In genomic region chr10:50199857-50200256, GRCm38 (mm10) we compare ENCODE assay signal across 12 mouse cellular contexts.
DNase-seq lines count a peak whose midpoint lies in the region; ATAC-seq and TF ChIP-seq lines count a peak whose summit lies in the region.
"Had no signal": no experiment of that assay in that cellular context is flagged by ENCODE, and none has a peak within 500 bp of the region (broad histone marks: within the 10 kb centered on the region; RNA-seq: fewer than 3 reads in every experiment).

No protein-coding gene starts in this region.

- H3K27ac ChIP-seq in CH12.LX (ENCODE audit: insufficient read depth, low read depth), result no peak overlapping the region
- no peak overlapping the region for H3K27ac ChIP-seq in cortical plate, adult 2 months (ENCODE audit: insufficient read depth, low read length)
- no peak overlapping the region for H3K27ac ChIP-seq in limb, embryonic 13.5 days
- H3K27ac ChIP-seq: gastrocnemius, adult 2 months; macrophage had no signal

- no peak overlapping the region for H3K4me2 ChIP-seq in CH12.LX (ENCODE audit: insufficient read depth, low read depth, poor library complexity, severe bottlenecking)
- no peak overlapping the region for H3K4me2 ChIP-seq in limb, embryonic 13.5 days (replicated peaks)

- no peaks in the 10 kb centered on the region for H3K36me3 ChIP-seq in CH12.LX (replicated peaks in 1 of 2; ENCODE audit: control insufficient read depth in 1 of 2, insufficient read depth in 1 of 2, low read length in 1 of 2)
- no peaks in the 10 kb centered on the region for H3K36me3 ChIP-seq in limb, embryonic 13.5 days

- in situ Hi-C loops in CH12.LX (cut with MboI; ENCODE audit: low pct_ligation_motif_present, low pct_unique_long_range_greater_than_20kb, low sequenced_read_pairs), result no loop called here

- H3K9ac ChIP-seq in CH12.LX (ENCODE audit: insufficient read depth, low read depth), result no peak overlapping the region
- H3K9ac ChIP-seq in limb, embryonic 13.5 days, result no peak overlapping the region

- peak; percentile 67 for TF ChIP-seq RAD21 in CH12.LX (IDR thresholded peaks at IDR 0.05; ENCODE audit: low read depth, low read length)

- no peaks in the 10 kb centered on the region for H3K79me2 ChIP-seq in CH12.LX (replicated peaks; ENCODE audit: control insufficient read depth, extremely low read depth, insufficient read depth, poor library complexity, severe bottlenecking)

- TF ChIP-seq POLR2A in CH12.LX (IDR thresholded peaks at IDR 0.05; ENCODE audit: low read depth, low read length), result no peak
- no peak for TF ChIP-seq POLR2A in cortical plate, adult 2 months (IDR thresholded peaks at IDR 0.05; ENCODE audit: extremely low read depth, insufficient read depth, low read length)

- H3K4me1 ChIP-seq in CH12.LX (ENCODE audit: control insufficient read depth in 1 of 2, insufficient read depth in 2 of 2), result no peaks in the 10 kb centered on the region
- H3K4me1 ChIP-seq in cortical plate, adult 2 months (ENCODE audit: control insufficient read depth, insufficient read depth, low read length), result no peaks in the 10 kb centered on the region
- peaks cover 12% of the 10 kb centered on the region; the same call in 1 of the 2 replicates for H3K4me1 ChIP-seq in limb, embryonic 13.5 days

- peak; percentile 37 for DNase-seq in cerebellum, adult 11 months
- DNase-seq in cerebellum, postnatal 4 days (ENCODE audit: low spot score in 2 of 2), result no peak
- DNase-seq in CH12.LX (ENCODE audit: extremely low read depth), result peak; percentile 25
- no peak for DNase-seq in gastrocnemius, postnatal 4 days (ENCODE audit: low spot score in 2 of 2)
- DNase-seq in right cerebral cortex, postnatal 36 days (ENCODE audit: low spot score in 2 of 2), result no peak
- DNase-seq: B cell, adult 2 months; gastrocnemius, adult 2 months; kidney, postnatal 4 days had no signal

- no peaks in the 10 kb centered on the region for H3K9me3 ChIP-seq in CH12.LX (replicated peaks; ENCODE audit: low read length)
- no peaks in the 10 kb centered on the region for H3K9me3 ChIP-seq in limb, embryonic 13.5 days

- dilution Hi-C loops in CH12.LX (cut with MboI; ENCODE audit: extremely low pct_ligation_motif_present, extremely low pct_unique_long_range_greater_than_20kb, low sequenced_read_pairs), result no loop called here

- TF ChIP-seq CTCF in CH12.LX (conservative IDR thresholded peaks at IDR 0.05 in 1 of 2, IDR thresholded peaks at IDR 0.05 in 1 of 2; ENCODE audit: low read depth in 2 of 2, low read length in 2 of 2), result peak in 1 of 2 experiments; percentile 57; a peak in 2 of 4 replicates
- TF ChIP-seq CTCF in cortical plate, adult 2 months (IDR thresholded peaks at IDR 0.05; ENCODE audit: extremely low read depth, insufficient read depth, low read length), result peak; percentile 51

- no peak for TF ChIP-seq EP300 in CH12.LX (IDR thresholded peaks at IDR 0.05; ENCODE audit: low read length)

- no peaks in the 10 kb centered on the region for H3K27me3 ChIP-seq in CH12.LX (replicated peaks)
- no peaks in the 10 kb centered on the region for H3K27me3 ChIP-seq in limb, embryonic 13.5 days

- H3K4me3 ChIP-seq in CH12.LX (replicated peaks in 1 of 3; ENCODE audit: low read depth in 2 of 3, low read length in 2 of 3, poor library complexity in 1 of 3), result no peak overlapping the region
- H3K4me3 ChIP-seq in cortical plate, adult 2 months (ENCODE audit: insufficient read depth, low read length), result no peak overlapping the region
- no peak overlapping the region for H3K4me3 ChIP-seq in limb, embryonic 13.5 days
- H3K4me3 ChIP-seq: gastrocnemius, adult 2 months had no signal

- peak; percentile 44; the same call in 1 of the 2 replicates for ATAC-seq in limb, embryonic 13.5 days (ENCODE audit: low FRiP score, low read depth)
- ATAC-seq in megakaryocyte progenitor cell, adult 5-6 weeks (replicated peaks; ENCODE audit: poor library complexity), result no peak

TF ChIP-seq in CH12.LX, 34 proteins besides CTCF, POLR2A, EP300 and RAD21:
- TF ChIP-seq SMC3 (IDR thresholded peaks at IDR 0.05; ENCODE audit: low read depth, low read length) (peak; percentile 63), MXI1 (IDR thresholded peaks at IDR 0.05; ENCODE audit: low read depth, low read length) (no peak)

Comparison
In these comparisons a context has a peak if more than half of its experiments do, and no peak if none do; other contexts are left out.
1. DNase-seq: peak in cerebellum, adult 11 months (single experiment) and CH12.LX (single experiment); none in cerebellum, postnatal 4 days (0 of 2), gastrocnemius, postnatal 4 days (0 of 2) and right cerebral cortex, postnatal 36 days (0 of 2).